Mouse (Mus musculus): Measurements from ENCODE around the gene 4632433K11Rik. TPM values are rescaled to one million over a fixed set of nuclear protein-coding genes. Genes with fewer than 3 reads are reported as not detected.
"Not testable (repeated sequence)": the region's sequence is repeated elsewhere in the genome, so short reads cannot be mapped to it uniquely, and the experiment has no call there.

The 4632433K11Rik gene
- polyA plus RNA-seq, 1 experiment from 2014 or later, result not detected

DNA sequence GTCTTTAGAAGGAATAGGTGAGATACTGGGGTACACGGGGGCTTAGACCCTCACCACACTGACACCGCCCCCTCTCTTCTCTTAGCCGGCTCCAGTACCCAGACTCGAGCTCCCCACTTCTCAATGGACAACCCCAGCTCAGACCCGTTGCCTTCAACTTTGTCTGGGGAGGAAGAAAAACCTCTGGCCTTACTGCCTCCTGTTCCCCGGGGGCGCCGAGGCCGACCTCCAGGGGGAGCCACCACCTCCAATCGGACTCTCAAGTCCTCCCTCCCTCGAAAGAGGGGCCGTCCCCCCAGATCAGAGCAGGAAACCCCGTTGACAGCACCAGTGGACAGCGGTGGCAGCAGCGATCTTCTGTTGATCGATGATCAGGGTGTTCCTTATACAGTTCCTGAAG is 16.6 kb upstream of the 4632433K11Rik start:
- ATAC-seq (ENCODE audit: insufficient read depth, low FRiP score, low TSS enrichment), result no peak
- H3K27me3 ChIP-seq (ENCODE audit: control insufficient read depth, insufficient read depth, low read length), result no peaks in the 10 kb centered on the region
- H3K9me3 ChIP-seq (ENCODE audit: control insufficient read depth, low read length), result no peaks in the 10 kb centered on the region
- peaks cover 10% of the 10 kb centered on the region for H3K4me1 ChIP-seq (ENCODE audit: control insufficient read depth, insufficient read depth, low read length)
- WGBS, result 92% methylated on average over 16 of the region's 16 CpGs
- DNase-seq (ENCODE audit: low spot score), result no peak
- no peak overlapping the region for H3K9ac ChIP-seq (ENCODE audit: low read length)
- H3K36me3 ChIP-seq (ENCODE audit: control insufficient read depth, insufficient read depth, low read length), result peaks cover 6% of the 10 kb centered on the region
- H3K27ac ChIP-seq (ENCODE audit: low read depth, low read length), result no peak overlapping the region
- H3K4me2 ChIP-seq (ENCODE audit: low read depth), result no peak overlapping the region
- H3K4me3 ChIP-seq (ENCODE audit: low read depth, low read length), result no peak overlapping the region

DNA sequence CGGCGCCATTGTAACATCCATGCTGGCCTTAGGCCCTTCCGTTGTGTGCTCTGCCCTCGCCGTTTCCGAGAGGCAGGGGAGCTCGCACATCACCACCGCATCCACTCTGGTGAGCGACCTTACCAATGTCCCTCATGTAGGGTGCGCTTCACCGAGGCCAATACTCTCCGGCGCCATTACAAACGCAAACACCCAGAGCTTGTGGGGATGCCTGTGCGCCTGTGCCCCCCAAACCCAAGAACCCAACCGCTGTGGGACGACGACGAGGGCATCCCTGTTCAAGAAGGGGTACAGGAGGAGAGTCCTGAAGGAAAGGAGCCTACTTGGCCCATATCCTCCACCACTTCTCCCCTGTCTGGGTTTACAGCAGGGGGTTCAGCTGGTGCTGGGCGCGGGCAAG is 16.0 kb upstream of the 4632433K11Rik start:
- peaks cover 10% of the 10 kb centered on the region for H3K4me1 ChIP-seq (ENCODE audit: control insufficient read depth, insufficient read depth, low read length)
- H3K9me3 ChIP-seq (ENCODE audit: control insufficient read depth, low read length), result no peaks in the 10 kb centered on the region
- no peak overlapping the region for H3K4me2 ChIP-seq (ENCODE audit: low read depth)
- no peak overlapping the region for H3K27ac ChIP-seq (ENCODE audit: low read depth, low read length)
- no peak overlapping the region for H3K4me3 ChIP-seq (ENCODE audit: low read depth, low read length)
- 96% methylated on average over 21 of the region's 21 CpGs for WGBS
- DNase-seq (ENCODE audit: low spot score) (no peak), ATAC-seq (ENCODE audit: insufficient read depth, low FRiP score, low TSS enrichment) (no peak)
- H3K27me3 ChIP-seq (ENCODE audit: control insufficient read depth, insufficient read depth, low read length), result no peaks in the 10 kb centered on the region
- no peak overlapping the region for H3K9ac ChIP-seq (ENCODE audit: low read length)
- peaks cover 2% of the 10 kb centered on the region; the same call in 1 of the 2 replicates for H3K36me3 ChIP-seq (ENCODE audit: control insufficient read depth, insufficient read depth, low read length)

DNA sequence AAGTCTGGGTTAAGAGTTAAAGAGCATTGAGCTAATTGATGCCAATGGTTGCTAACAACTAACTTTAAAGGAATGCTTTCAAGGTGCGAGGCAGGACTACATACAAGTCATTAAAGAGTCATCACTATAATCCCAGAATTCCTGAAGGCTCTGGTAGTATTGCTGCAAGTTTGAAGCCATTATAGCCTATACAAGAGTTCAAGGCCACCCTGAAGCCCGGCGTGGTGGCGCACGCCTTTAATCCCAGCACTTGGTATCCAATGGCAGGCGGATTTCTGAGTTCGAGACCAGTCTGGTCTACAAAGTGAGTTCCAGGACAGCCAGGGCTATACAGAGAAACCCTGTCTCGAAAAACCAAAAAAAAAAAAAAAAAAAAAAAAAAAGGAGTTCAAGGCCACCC is 14.3 kb upstream of the 4632433K11Rik start:
- not testable (repeated sequence) for H3K4me1 ChIP-seq (ENCODE audit: control insufficient read depth, insufficient read depth, low read length); H3K36me3 ChIP-seq (ENCODE audit: control insufficient read depth, insufficient read depth, low read length); ATAC-seq (ENCODE audit: insufficient read depth, low FRiP score, low TSS enrichment); H3K27me3 ChIP-seq (ENCODE audit: control insufficient read depth, insufficient read depth, low read length); H3K9me3 ChIP-seq (ENCODE audit: control insufficient read depth, low read length); DNase-seq (ENCODE audit: low spot score)
- 28% methylated on average over 8 of the region's 8 CpGs for WGBS
- H3K27ac ChIP-seq (ENCODE audit: low read depth, low read length), result peak overlapping the region; percentile 58; the same call in 1 of the 2 replicates
- peak overlapping the region; percentile 82 for H3K4me3 ChIP-seq (ENCODE audit: low read depth, low read length)
- peak overlapping the region; percentile 83 for H3K9ac ChIP-seq (ENCODE audit: low read length)
- H3K4me2 ChIP-seq (ENCODE audit: low read depth), result peak overlapping the region; percentile 81

DNA sequence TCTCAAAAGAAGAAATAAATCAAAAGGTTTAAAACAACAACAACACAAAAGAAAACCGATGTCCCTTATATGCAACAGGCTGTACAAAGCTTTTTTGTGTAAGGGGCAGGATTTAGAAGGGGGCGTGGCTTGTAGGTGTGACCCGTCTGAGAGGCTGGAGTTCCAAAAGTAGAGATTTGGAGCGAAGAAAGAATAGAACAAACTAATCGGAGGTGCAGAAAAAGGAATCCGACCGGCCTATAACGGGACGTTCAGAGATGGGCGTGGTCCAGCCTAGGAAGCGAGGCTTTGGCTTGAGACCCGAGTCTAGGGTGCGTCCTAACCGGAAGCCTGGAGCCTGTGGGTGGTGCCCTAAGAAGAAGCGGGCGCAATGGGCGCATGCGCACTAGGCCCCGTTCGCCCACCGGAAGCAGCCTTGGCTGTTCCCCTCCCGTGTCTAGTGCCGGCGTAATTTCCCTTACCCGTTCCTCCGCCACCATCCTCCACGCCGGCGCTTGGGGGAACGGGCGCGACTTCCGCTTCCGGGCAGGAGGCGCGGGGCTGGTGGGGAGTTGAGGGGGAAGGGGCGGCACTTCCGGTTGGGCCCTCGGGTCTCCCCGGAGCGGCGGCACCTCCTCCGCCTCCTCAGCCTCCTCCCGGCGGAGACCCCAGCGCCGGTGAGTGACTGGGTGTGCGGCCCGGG is 13.8 kb upstream of the 4632433K11Rik start, which contains the start of the genes Zfp865 and Ccdc106:
Gene Zfp865, plus strand, starts transcription at position 377 of the 682 bp plus-strand sequence.
Gene Ccdc106, plus strand, starts transcription at position 554 of the 682 bp plus-strand sequence.
- H3K9me3 ChIP-seq (ENCODE audit: control insufficient read depth, low read length), result no peaks in the 10 kb centered on the region
- H3K4me2 ChIP-seq (ENCODE audit: low read depth), result peak within 1 kb of the TSS; percentile 81
- ATAC-seq (ENCODE audit: insufficient read depth, low FRiP score, low TSS enrichment) (peak; percentile 89), DNase-seq (ENCODE audit: low spot score) (peak; percentile 99)
- H3K4me1 ChIP-seq (ENCODE audit: control insufficient read depth, insufficient read depth, low read length), result peaks cover 7% of the 10 kb centered on the region
- H3K36me3 ChIP-seq (ENCODE audit: control insufficient read depth, insufficient read depth, low read length), result peaks cover 5% of the 10 kb centered on the region
- 1% methylated on average over 48 of the region's 49 CpGs for WGBS
- H3K27ac ChIP-seq (ENCODE audit: low read depth, low read length), result peak within 1 kb of the TSS; percentile 83
- H3K4me3 ChIP-seq (ENCODE audit: low read depth, low read length), result peak within 1 kb of the TSS; percentile 82
- peak within 1 kb of the TSS; percentile 83 for H3K9ac ChIP-seq (ENCODE audit: low read length)
- H3K27me3 ChIP-seq (ENCODE audit: control insufficient read depth, insufficient read depth, low read length), result no peaks in the 10 kb centered on the region

DNA sequence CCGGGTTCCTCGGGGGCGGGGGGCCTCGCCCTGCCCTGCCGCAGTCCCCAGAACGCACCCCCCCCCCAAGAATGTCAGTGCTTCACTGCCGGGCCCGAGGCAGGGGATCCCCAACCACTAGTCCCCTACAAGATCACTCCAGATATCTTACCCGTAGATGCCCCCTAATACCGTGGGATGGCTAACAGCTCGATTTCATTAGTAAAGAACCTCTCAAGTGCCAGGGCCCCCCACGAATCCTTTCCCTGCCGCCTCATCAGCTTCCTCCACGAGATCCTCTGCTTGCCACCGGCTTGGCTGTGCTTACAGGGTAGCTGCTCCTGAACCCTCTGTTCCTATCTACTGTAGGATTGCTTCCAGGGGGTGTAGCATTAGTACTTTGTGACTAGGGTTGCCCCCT is 13.2 kb upstream of the 4632433K11Rik start:
- no peak for DNase-seq (ENCODE audit: low spot score)
- H3K9me3 ChIP-seq (ENCODE audit: control insufficient read depth, low read length), result no peaks in the 10 kb centered on the region
- H3K4me2 ChIP-seq (ENCODE audit: low read depth), result peak overlapping the region; percentile 81
- peaks cover 7% of the 10 kb centered on the region for H3K4me1 ChIP-seq (ENCODE audit: control insufficient read depth, insufficient read depth, low read length)
- peak; percentile 1; the same call in 1 of the 2 replicates for ATAC-seq (ENCODE audit: insufficient read depth, low FRiP score, low TSS enrichment)
- H3K4me3 ChIP-seq (ENCODE audit: low read depth, low read length), result peak overlapping the region; percentile 82
- peak overlapping the region; percentile 83 for H3K27ac ChIP-seq (ENCODE audit: low read depth, low read length)
- WGBS, result under 1% methylated on average over 12 of the region's 15 CpGs
- no peaks in the 10 kb centered on the region for H3K27me3 ChIP-seq (ENCODE audit: control insufficient read depth, insufficient read depth, low read length)
- peak overlapping the region; percentile 83 for H3K9ac ChIP-seq (ENCODE audit: low read length)
- H3K36me3 ChIP-seq (ENCODE audit: control insufficient read depth, insufficient read depth, low read length), result peaks cover 7% of the 10 kb centered on the region

DNA sequence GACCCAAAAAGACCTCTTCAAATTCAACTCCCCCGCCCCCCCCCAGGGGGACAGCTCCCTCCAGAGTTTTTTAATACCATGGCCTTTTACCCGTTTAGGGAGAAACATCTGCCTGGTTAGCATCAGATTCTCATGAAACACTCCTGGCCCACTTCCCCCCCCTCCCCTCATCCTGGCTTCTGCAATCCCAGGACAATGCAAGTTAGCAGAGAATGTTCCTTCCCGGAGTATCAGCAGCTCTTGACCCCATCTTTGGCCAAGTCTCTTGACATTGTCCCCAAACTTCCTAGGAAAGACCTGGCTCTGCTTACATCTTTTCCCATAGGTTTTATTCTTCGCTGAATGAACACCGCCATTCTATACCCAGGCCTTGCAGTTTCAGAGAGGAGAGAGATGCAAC is 12.7 kb upstream of the 4632433K11Rik start:
- Histone ChIP-seq H3K4me1 (ENCODE audit: control insufficient read depth, insufficient read depth, low read length) (peaks cover 3% of the 10 kb centered on the region), H3K9ac (ENCODE audit: low read length) (peak overlapping the region; percentile 83), H3K4me2 (ENCODE audit: low read depth) (peak overlapping the region; percentile 81), H3K4me3 (ENCODE audit: low read depth, low read length) (peak overlapping the region; percentile 82), H3K36me3 (ENCODE audit: control insufficient read depth, insufficient read depth, low read length) (peaks cover 7% of the 10 kb centered on the region), H3K27ac (ENCODE audit: low read depth, low read length) (peak overlapping the region; percentile 83; the same call in 1 of the 2 replicates), H3K27me3 (ENCODE audit: control insufficient read depth, insufficient read depth, low read length) (no peaks in the 10 kb centered on the region), H3K9me3 (ENCODE audit: control insufficient read depth, low read length) (no peaks in the 10 kb centered on the region)
- DNase-seq (ENCODE audit: low spot score) (no peak), ATAC-seq (ENCODE audit: insufficient read depth, low FRiP score, low TSS enrichment) (no peak)
- WGBS, result 57% methylated on average over 5 of the region's 5 CpGs

DNA sequence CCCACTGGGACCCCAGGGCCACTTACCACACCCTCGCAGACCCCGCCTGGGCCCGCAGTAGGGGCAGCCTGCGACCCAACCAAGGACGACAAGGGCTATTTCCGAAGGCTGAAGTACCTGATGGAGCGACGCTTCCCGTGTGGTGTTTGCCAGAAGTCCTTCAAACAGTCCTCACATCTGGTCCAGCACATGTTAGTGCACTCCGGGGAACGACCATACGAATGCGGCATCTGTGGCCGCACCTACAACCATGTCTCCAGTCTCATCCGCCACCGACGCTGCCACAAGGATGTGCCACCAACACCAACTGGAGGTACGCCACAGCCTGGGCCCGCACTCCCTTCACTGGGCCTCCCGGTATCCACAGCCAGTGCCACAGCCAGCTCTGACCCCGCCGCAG is 4.4 kb upstream of the 4632433K11Rik start:
- H3K4me1 ChIP-seq (ENCODE audit: control insufficient read depth, insufficient read depth, low read length), result no peaks in the 10 kb centered on the region
- WGBS, result 95% methylated on average over 22 of the region's 22 CpGs
- peaks cover 56% of the 10 kb centered on the region for H3K36me3 ChIP-seq (ENCODE audit: control insufficient read depth, insufficient read depth, low read length)
- DNase-seq (ENCODE audit: low spot score) (no peak), ATAC-seq (ENCODE audit: insufficient read depth, low FRiP score, low TSS enrichment) (no peak)
- H3K27me3 ChIP-seq (ENCODE audit: control insufficient read depth, insufficient read depth, low read length), result 0 out of 2 replicates have a peak, but pooled peaks cover 2% of the 10 kb centered on the region
- H3K4me2 ChIP-seq (ENCODE audit: low read depth), result no peak overlapping the region
- no peak overlapping the region for H3K27ac ChIP-seq (ENCODE audit: low read depth, low read length)
- H3K4me3 ChIP-seq (ENCODE audit: low read depth, low read length), result no peak overlapping the region
- no peak overlapping the region for H3K9ac ChIP-seq (ENCODE audit: low read length)
- H3K9me3 ChIP-seq (ENCODE audit: control insufficient read depth, low read length), result peaks cover 23% of the 10 kb centered on the region

DNA sequence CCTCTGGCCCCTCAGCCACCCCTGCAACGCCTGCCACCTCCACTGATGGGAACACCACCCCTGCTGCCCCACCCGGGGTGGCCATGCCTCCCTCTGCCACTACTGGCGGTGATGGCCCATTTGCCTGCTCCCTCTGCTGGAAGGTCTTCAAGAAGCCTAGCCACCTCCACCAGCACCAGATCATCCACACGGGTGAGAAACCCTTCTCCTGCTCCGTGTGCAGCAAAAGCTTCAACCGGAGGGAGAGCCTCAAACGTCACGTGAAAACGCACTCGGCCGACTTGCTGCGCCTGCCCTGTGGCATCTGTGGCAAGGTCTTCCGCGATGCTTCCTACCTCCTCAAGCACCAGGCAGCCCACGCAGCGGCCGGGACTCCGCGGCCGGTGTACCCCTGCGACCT is 4.0 kb upstream of the 4632433K11Rik start:
- Histone ChIP-seq H3K27me3 (ENCODE audit: control insufficient read depth, insufficient read depth, low read length) (0 out of 2 replicates have a peak, but pooled peaks cover 2% of the 10 kb centered on the region), H3K36me3 (ENCODE audit: control insufficient read depth, insufficient read depth, low read length) (peaks cover 55% of the 10 kb centered on the region), H3K9me3 (ENCODE audit: control insufficient read depth, low read length) (peaks cover 23% of the 10 kb centered on the region), H3K4me2 (ENCODE audit: low read depth) (no peak overlapping the region), H3K4me1 (ENCODE audit: control insufficient read depth, insufficient read depth, low read length) (no peaks in the 10 kb centered on the region), H3K27ac (ENCODE audit: low read depth, low read length) (no peak overlapping the region), H3K9ac (ENCODE audit: low read length) (no peak overlapping the region), H3K4me3 (ENCODE audit: low read depth, low read length) (no peak overlapping the region)
- no peak for ATAC-seq (ENCODE audit: insufficient read depth, low FRiP score, low TSS enrichment)
- 91% methylated on average over 21 of the region's 21 CpGs for WGBS
- no peak for DNase-seq (ENCODE audit: low spot score)

All from neural tube, embryonic 11.5 days (tissue).